Mouse (Mus musculus) limb, embryonic 13.5 days (tissue): ENCODE measurements around the gene Eml3. TPM values are rescaled to one million over a fixed set of nuclear protein-coding genes. Genes with fewer than 3 reads are reported as not detected.

ENCODE experiments used
- ATAC-seq: fragments of 200-750 bp; cut with Nextera tagmentation; 2 replicates; pipeline ENCODE4 v1.8.0; 2017; ENCODE audit warnings: low read depth, moderate number of reproducible peaks, moderate TSS enrichment; ENCODE audit not compliant: low FRiP score
- H3K27ac ChIP-seq: fragments of 300-500 bp; sonication (generic); 2 replicates; pipeline ENCODE4 v1.5.1; 2015; ENCODE audit warnings: inconsistent platforms, mild to moderate bottlenecking, moderate library complexity
- H3K27me3 ChIP-seq: fragments of 300-500 bp; sonication (generic); 2 replicates; pipeline ENCODE4 v1.6.1; 2015; ENCODE audit warnings: mild to moderate bottlenecking, inconsistent platforms
- H3K36me3 ChIP-seq: fragments of 300-500 bp; sonication (generic); 2 replicates; pipeline ENCODE4 v1.6.1; 2015; ENCODE audit warnings: inconsistent platforms, mild to moderate bottlenecking, moderate library complexity
- H3K4me1 ChIP-seq: fragments of 300-500 bp; sonication (generic); 2 replicates; pipeline ENCODE4 v1.6.1; 2015; ENCODE audit warnings: inconsistent platforms
- H3K4me2 ChIP-seq: fragments of 300-500 bp; sonication (generic); replicated peaks from 2 replicates; pipeline ENCODE4 v1.6.1; 2015; ENCODE audit warnings: inconsistent platforms, mild to moderate bottlenecking, moderate library complexity
- H3K4me3 ChIP-seq: fragments of 300-500 bp; sonication (generic); 2 replicates; pipeline ENCODE4 v1.5.1; 2015; ENCODE audit warnings: moderate library complexity, mild to moderate bottlenecking, inconsistent platforms
- H3K9ac ChIP-seq: fragments of 300-500 bp; sonication (generic); 2 replicates; pipeline ENCODE4 v1.6.1; 2015; ENCODE audit warnings: mild to moderate bottlenecking, inconsistent platforms
- H3K9me3 ChIP-seq: fragments of 300-500 bp; sonication (generic); 2 replicates; pipeline ENCODE4 v1.6.1; 2016; ENCODE audit warnings: inconsistent platforms
- WGBS: fragments of 180-500 bp; shearing (Covaris S2); methylation state at CpG from one replicate; pipeline ENCODE4 v1.1.7; 2015; 5-methylcytosine and 5-hydroxymethylcytosine counted together
- polyA plus RNA-seq: library from polyadenylated mRNA; unstranded; fragments of >200 nt; fragmentation: Nextera tagmentation; extraction: Ambion mirVana; gene quantifications from 2 replicates; pipeline ENCODE4 v1.2.1, GENCODE M21; 2015

The Eml3 gene
- polyA plus RNA-seq, 1 experiment from 2014 or later, result 37.2 TPM

- Histone ChIP-seq H3K4me1 (peaks cover 40% of the 10 kb centered on the region), H3K9ac (peak overlapping the region; percentile 100), H3K36me3 (peaks cover 63% of the 10 kb centered on the region), H3K27ac (peak overlapping the region; percentile 99), H3K4me2 (peak overlapping the region; percentile 73), H3K4me3 (peak overlapping the region; percentile 97), H3K27me3 (no peaks in the 10 kb centered on the region), H3K9me3 (no peaks in the 10 kb centered on the region)
- WGBS, result under 1% methylated on average over 46 of the region's 46 CpGs
- peak; percentile 34 for ATAC-seq
Measured at GRCm38 (mm10) chr19:8942276-8942964, 13.1 kb downstream of the Eml3 start.

- H3K27me3 ChIP-seq, result no peaks in the 10 kb centered on the region
- H3K4me3 ChIP-seq, result peak overlapping the region; percentile 97
- peak overlapping the region; percentile 100 for H3K9ac ChIP-seq
- peaks cover 63% of the 10 kb centered on the region for H3K36me3 ChIP-seq
- ATAC-seq, result no peak
- peak overlapping the region; percentile 73 for H3K4me2 ChIP-seq
- H3K27ac ChIP-seq, result no peak overlapping the region
- H3K4me1 ChIP-seq, result peaks cover 40% of the 10 kb centered on the region
- no peaks in the 10 kb centered on the region for H3K9me3 ChIP-seq
- 61% methylated on average over 2 of the region's 2 CpGs for WGBS
Measured at GRCm38 (mm10) chr19:8943047-8943446, 13.7 kb downstream of the Eml3 start.

- WGBS, result 54% methylated on average over 5 of the region's 5 CpGs
- Histone ChIP-seq H3K9me3 (no peaks in the 10 kb centered on the region), H3K4me2 (peak overlapping the region; percentile 73), H3K27me3 (no peaks in the 10 kb centered on the region), H3K36me3 (peaks cover 63% of the 10 kb centered on the region), H3K9ac (peak overlapping the region; percentile 100; the same call in 1 of the 2 replicates), H3K4me1 (peaks cover 40% of the 10 kb centered on the region), H3K4me3 (peak overlapping the region; percentile 97), H3K27ac (peak overlapping the region; percentile 63; the same call in 1 of the 2 replicates)
- ATAC-seq, result no peak
Measured at GRCm38 (mm10) chr19:8944062-8944461, 14.7 kb downstream of the Eml3 start.

- peak overlapping the region; percentile 61 for H3K9ac ChIP-seq
- peak overlapping the region; percentile 73 for H3K4me2 ChIP-seq
- H3K9me3 ChIP-seq, result no peaks in the 10 kb centered on the region
- ATAC-seq, result no peak
- H3K27me3 ChIP-seq, result no peaks in the 10 kb centered on the region
- H3K4me3 ChIP-seq, result peak overlapping the region; percentile 97
- H3K4me1 ChIP-seq, result peaks cover 40% of the 10 kb centered on the region
- H3K27ac ChIP-seq, result no peak overlapping the region
- peaks cover 63% of the 10 kb centered on the region for H3K36me3 ChIP-seq
- WGBS, result 29% methylated on average over 5 of the region's 5 CpGs
Measured at GRCm38 (mm10) chr19:8944750-8945149, 15.4 kb downstream of the Eml3 start.

GRCm38 (mm10) chr19:8945251-8945650 lies 15.9 kb downstream of the Eml3 start:
- Histone ChIP-seq H3K9ac (peak overlapping the region; percentile 61), H3K27me3 (no peaks in the 10 kb centered on the region), H3K4me3 (peak overlapping the region; percentile 97), H3K4me1 (peaks cover 38% of the 10 kb centered on the region), H3K27ac (no peak overlapping the region; the same call in 1 of the 2 replicates), H3K36me3 (peaks cover 68% of the 10 kb centered on the region), H3K9me3 (no peaks in the 10 kb centered on the region), H3K4me2 (peak overlapping the region; percentile 73)
- no peak for ATAC-seq
- WGBS, result 83% methylated on average over 6 of the region's 6 CpGs

GRCm38 (mm10) chr19:8946929-8947328 lies 17.6 kb downstream of the Eml3 start:
- H3K9ac ChIP-seq, result no peak overlapping the region
- H3K4me2 ChIP-seq, result no peak overlapping the region
- peaks cover 26% of the 10 kb centered on the region for H3K4me1 ChIP-seq
- H3K9me3 ChIP-seq, result no peaks in the 10 kb centered on the region
- no peak overlapping the region for H3K4me3 ChIP-seq
- H3K36me3 ChIP-seq, result peaks cover 85% of the 10 kb centered on the region
- WGBS, result 85% methylated on average over 7 of the region's 7 CpGs
- no peaks in the 10 kb centered on the region for H3K27me3 ChIP-seq
- no peak overlapping the region for H3K27ac ChIP-seq
- no peak for ATAC-seq

- no peak overlapping the region for H3K27ac ChIP-seq
- peaks cover 27% of the 10 kb centered on the region for H3K4me1 ChIP-seq
- no peaks in the 10 kb centered on the region for H3K27me3 ChIP-seq
- WGBS, result 92% methylated on average over 5 of the region's 5 CpGs
- ATAC-seq, result no peak
- no peak overlapping the region for H3K4me2 ChIP-seq
- no peak overlapping the region for H3K9ac ChIP-seq
- H3K4me3 ChIP-seq, result no peak overlapping the region
- H3K36me3 ChIP-seq, result peaks cover 76% of the 10 kb centered on the region
- H3K9me3 ChIP-seq, result no peaks in the 10 kb centered on the region
Measured at GRCm38 (mm10) chr19:8950190-8950589, 20.8 kb downstream of the Eml3 start.

- WGBS, result 95% methylated on average over 9 of the region's 9 CpGs
- no peak overlapping the region for H3K9ac ChIP-seq
- H3K4me3 ChIP-seq, result no peak overlapping the region
- peak overlapping the region; percentile 89; the same call in 1 of the 2 replicates for H3K4me2 ChIP-seq
- H3K27me3 ChIP-seq, result no peaks in the 10 kb centered on the region
- H3K4me1 ChIP-seq, result peaks cover 26% of the 10 kb centered on the region
- peaks cover 74% of the 10 kb centered on the region for H3K36me3 ChIP-seq
- ATAC-seq, result no peak
- H3K9me3 ChIP-seq, result no peaks in the 10 kb centered on the region
- no peak overlapping the region; the same call in 1 of the 2 replicates for H3K27ac ChIP-seq
Measured at GRCm38 (mm10) chr19:8952241-8952640, 22.9 kb downstream of the Eml3 start.

- WGBS, result 4% methylated on average over 46 of the region's 46 CpGs
Measured at GRCm38 (mm10) chr19:8953135-8954039, 24.0 kb downstream of the Eml3 start, which contains the start of gene Tut1. Tut1 (plus strand) TSS chr19:8953847.

GRCm38 (mm10) chr19:8954171-8954570 lies 24.8 kb downstream of the Eml3 start:
- WGBS, result 9% methylated on average over 9 of the region's 9 CpGs
- H3K27ac ChIP-seq, result peak overlapping the region; percentile 70
- ATAC-seq, result no peak
- H3K27me3 ChIP-seq, result no peaks in the 10 kb centered on the region
- peak overlapping the region; percentile 89 for H3K4me2 ChIP-seq
- no peaks in the 10 kb centered on the region for H3K9me3 ChIP-seq
- H3K36me3 ChIP-seq, result peaks cover 68% of the 10 kb centered on the region
- peaks cover 26% of the 10 kb centered on the region for H3K4me1 ChIP-seq
- H3K9ac ChIP-seq, result peak overlapping the region; percentile 77
- peak overlapping the region; percentile 85 for H3K4me3 ChIP-seq

More at GRCm38 (mm10) chr19:8953135-8954039, 24.0 kb downstream of the Eml3 start, which contains the start of gene Tut1:
- H3K4me1 ChIP-seq, result peaks cover 26% of the 10 kb centered on the region
- H3K9me3 ChIP-seq, result no peaks in the 10 kb centered on the region
- H3K27me3 ChIP-seq, result no peaks in the 10 kb centered on the region
- H3K27ac ChIP-seq, result peak within 1 kb of the TSS; percentile 74
- peak within 1 kb of the TSS; percentile 89 for H3K4me2 ChIP-seq
- ATAC-seq, result peak; percentile 96
- H3K36me3 ChIP-seq, result peaks cover 70% of the 10 kb centered on the region
- H3K9ac ChIP-seq, result peak within 1 kb of the TSS; percentile 77
- H3K4me3 ChIP-seq, result peak within 1 kb of the TSS; percentile 85

GRCm38 (mm10) chr19:8962256-8962655 lies 32.9 kb downstream of the Eml3 start:
- peaks cover 80% of the 10 kb centered on the region for H3K36me3 ChIP-seq
- peaks cover 13% of the 10 kb centered on the region for H3K4me1 ChIP-seq
- H3K27ac ChIP-seq, result no peak overlapping the region
- H3K9ac ChIP-seq, result no peak overlapping the region
- no peak for ATAC-seq
- WGBS, result 81% methylated on average over 2 of the region's 2 CpGs
- H3K4me2 ChIP-seq, result no peak overlapping the region
- H3K27me3 ChIP-seq, result no peaks in the 10 kb centered on the region
- H3K4me3 ChIP-seq, result no peak overlapping the region
- H3K9me3 ChIP-seq, result no peaks in the 10 kb centered on the region

GRCm38 (mm10) chr19:8965075-8965474 lies 35.7 kb downstream of the Eml3 start:
- ATAC-seq, result no peak
- Histone ChIP-seq H3K27me3 (no peaks in the 10 kb centered on the region), H3K9me3 (no peaks in the 10 kb centered on the region), H3K4me3 (no peak overlapping the region), H3K4me1 (peaks cover 28% of the 10 kb centered on the region), H3K4me2 (0 out of 2 replicates have a peak overlapping the region, but pooled peaks have one; percentile 92), H3K27ac (no peak overlapping the region), H3K36me3 (peaks cover 75% of the 10 kb centered on the region), H3K9ac (peak overlapping the region; percentile 72)
- 87% methylated on average over 11 of the region's 11 CpGs for WGBS
